Mouse (Mus musculus): ENCODE results near the gene Utp18.

DNA sequence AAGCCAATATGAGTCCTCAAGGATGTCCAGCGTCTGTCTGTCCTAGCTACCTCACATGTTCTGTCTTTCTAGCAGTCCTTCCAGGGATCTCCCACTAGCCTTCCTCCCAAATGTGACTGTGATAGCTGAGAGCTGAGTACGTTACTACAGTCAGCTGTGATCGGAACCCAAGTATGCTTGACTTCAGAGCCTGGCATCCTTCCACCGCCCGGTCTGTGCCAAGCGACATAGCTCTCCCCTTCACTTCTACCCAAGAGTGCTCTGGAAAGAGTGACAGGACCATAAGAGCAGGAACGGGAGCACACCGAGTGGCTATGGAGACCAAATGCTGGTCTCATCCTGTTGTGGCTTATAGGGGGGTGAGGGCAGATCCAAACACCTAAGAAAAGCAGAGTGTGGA is 55.6 kb downstream of the Utp18 start:
- no peak for TF ChIP-seq POLR2A (IDR thresholded peaks at IDR 0.05; ENCODE audit: insufficient read length, low read depth)
- no peak for TF ChIP-seq CEBPB (IDR thresholded peaks at IDR 0.05; ENCODE audit: insufficient read depth, poor library complexity, severe bottlenecking)
- no peak for TF ChIP-seq MAX (IDR thresholded peaks at IDR 0.05; ENCODE audit: low read depth)
- no peak for TF ChIP-seq REST (IDR thresholded peaks at IDR 0.05; ENCODE audit: insufficient read depth, insufficient read length)
- no peak for TF ChIP-seq MYOD1 (IDR thresholded peaks at IDR 0.05; ENCODE audit: control insufficient read depth in 1 of 3, insufficient read length in 2 of 3, low read depth in 2 of 3)
- no peak for TF ChIP-seq USF1 (IDR thresholded peaks at IDR 0.05; ENCODE audit: low read depth)
- no peak for TF ChIP-seq TCF12 (IDR thresholded peaks at IDR 0.05; ENCODE audit: insufficient read depth, poor library complexity, severe bottlenecking)
- no peak for TF ChIP-seq E2F4 (IDR thresholded peaks at IDR 0.05; ENCODE audit: insufficient read depth)
- TF ChIP-seq POLR2AphosphoS2 (IDR thresholded peaks at IDR 0.05; ENCODE audit: insufficient read length, low read depth) = no peak
- no peak for TF ChIP-seq SRF (IDR thresholded peaks at IDR 0.05; ENCODE audit: control insufficient read depth, insufficient read length, low read depth)

Measured in myocyte (in vitro differentiated cells).